Mouse (Mus musculus) midbrain, embryonic 10.5 days (tissue): Measurements from ENCODE around the gene Banf2. TPM values are rescaled to one million over a fixed set of nuclear protein-coding genes. Genes with fewer than 3 reads are reported as not detected.

Source experiments
- DNase-seq: peaks from one replicate; pipeline ENCODE4 v3.0.0-alpha.2; 2017; ENCODE audit warnings: low spot score
- H3K27ac ChIP-seq: fragments of 300-500 bp; sonication (generic); replicated peaks from 2 replicates; pipeline ENCODE4 v1.5.1; 2016; ENCODE audit warnings: mild to moderate bottlenecking
- H3K27me3 ChIP-seq: fragments of 300-500 bp; sonication (generic); 2 replicates; pipeline ENCODE4 v1.6.1; 2016; ENCODE audit warnings: low read depth, mild to moderate bottlenecking; ENCODE audit not compliant: poor library complexity, severe bottlenecking
- H3K36me3 ChIP-seq: fragments of 300-500 bp; sonication (generic); 2 replicates; pipeline ENCODE4 v1.6.1; 2016; ENCODE audit warnings: mild to moderate bottlenecking, moderate library complexity
- H3K4me1 ChIP-seq: fragments of 300-500 bp; sonication (generic); 2 replicates; pipeline ENCODE4 v1.6.1; 2016
- H3K4me3 ChIP-seq: fragments of 300-500 bp; sonication (generic); 2 replicates; pipeline ENCODE4 v1.5.1; 2016; ENCODE audit warnings: mild to moderate bottlenecking, moderate library complexity
- H3K9me3 ChIP-seq: fragments of 300-500 bp; sonication (generic); replicated peaks from 2 replicates; pipeline ENCODE4 v1.6.1; 2016; ENCODE audit warnings: mild to moderate bottlenecking
- WGBS: fragments of 180-500 bp; shearing (Covaris S2); methylation state at CpG from one replicate; pipeline ENCODE4 v1.1.7; 2016; 5-methylcytosine and 5-hydroxymethylcytosine counted together
- polyA plus RNA-seq: library from polyadenylated mRNA; unstranded; fragments of >200 nt; fragmentation: Nextera tagmentation; extraction: Ambion mirVana; gene quantifications from 2 replicates; pipeline ENCODE4 v1.2.1, GENCODE M21; 2016

Gene Banf2
- polyA plus RNA-seq, 1 experiment from 2014 or later, result not detected

DNA sequence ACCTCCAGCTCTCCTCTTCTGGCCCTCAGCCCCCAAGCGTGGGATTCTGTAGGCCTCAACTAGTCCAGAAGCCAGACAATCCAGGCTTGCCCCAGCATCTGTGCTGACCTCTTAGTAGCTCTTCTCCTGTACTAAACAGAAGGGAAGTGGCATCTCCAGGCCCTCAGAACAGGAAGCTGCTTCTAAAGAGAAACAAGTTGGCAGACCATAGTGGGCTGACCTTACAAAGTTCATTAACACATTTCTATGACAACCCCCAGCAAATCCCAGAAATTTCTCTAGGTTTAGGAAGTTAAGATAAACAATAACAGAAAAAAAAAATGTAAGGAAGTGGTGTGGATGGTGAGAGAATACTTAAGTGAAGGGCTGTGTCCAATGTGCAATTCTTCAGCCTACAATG, 23.8 kb upstream of the Banf2 start:
- Histone ChIP-seq H3K9me3 (no peaks in the 10 kb centered on the region), H3K27ac (no peak overlapping the region), H3K4me3 (peak overlapping the region; percentile 88), H3K4me1 (peaks cover 23% of the 10 kb centered on the region), H3K36me3 (no peaks in the 10 kb centered on the region), H3K27me3 (no peaks in the 10 kb centered on the region)
- 93% methylated on average over 1 of the region's 1 CpGs for WGBS
- DNase-seq, result no peak

DNA sequence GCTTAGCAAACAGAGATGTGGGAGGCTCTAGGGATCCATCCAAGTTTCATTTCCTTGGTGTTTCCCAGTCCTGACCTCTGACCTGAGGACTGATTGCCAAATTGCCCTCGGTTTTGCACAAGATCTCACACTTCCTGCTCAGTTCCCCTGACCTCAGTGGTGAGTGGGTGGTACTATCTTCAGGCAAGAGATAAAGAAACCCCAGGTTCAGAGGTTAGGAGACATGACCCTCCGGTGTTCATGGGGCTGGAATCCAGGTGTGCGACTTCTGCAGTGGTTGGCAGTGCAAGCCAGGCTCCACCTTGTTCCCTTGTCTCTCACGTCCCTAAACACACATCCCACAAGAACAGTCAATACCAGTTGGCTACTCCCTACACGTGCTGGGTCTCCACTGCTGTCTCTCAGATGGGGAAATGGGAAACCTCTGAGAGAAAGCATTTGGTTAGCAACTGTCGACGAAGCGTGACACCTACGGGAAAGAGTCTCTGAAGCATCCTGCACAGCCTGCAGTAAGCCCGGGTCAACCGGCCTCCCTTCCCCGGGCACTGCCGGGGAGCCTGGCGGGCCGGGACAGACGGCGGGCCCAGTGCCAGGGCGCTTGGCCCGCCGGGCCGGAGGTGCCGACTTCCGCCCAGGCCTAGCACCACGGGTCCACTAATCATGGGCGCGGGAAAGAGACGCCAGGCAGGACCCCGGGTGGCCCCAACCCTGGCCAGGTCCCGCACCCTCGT, 23.1 kb upstream of the Banf2 start:
- DNase-seq, result no peak
- Histone ChIP-seq H3K27me3 (no peaks in the 10 kb centered on the region), H3K27ac (peak overlapping the region; percentile 93), H3K9me3 (no peaks in the 10 kb centered on the region), H3K4me1 (peaks cover 29% of the 10 kb centered on the region), H3K36me3 (no peaks in the 10 kb centered on the region), H3K4me3 (peak overlapping the region; percentile 88)
- WGBS, result 5% methylated on average over 30 of the region's 30 CpGs

DNA sequence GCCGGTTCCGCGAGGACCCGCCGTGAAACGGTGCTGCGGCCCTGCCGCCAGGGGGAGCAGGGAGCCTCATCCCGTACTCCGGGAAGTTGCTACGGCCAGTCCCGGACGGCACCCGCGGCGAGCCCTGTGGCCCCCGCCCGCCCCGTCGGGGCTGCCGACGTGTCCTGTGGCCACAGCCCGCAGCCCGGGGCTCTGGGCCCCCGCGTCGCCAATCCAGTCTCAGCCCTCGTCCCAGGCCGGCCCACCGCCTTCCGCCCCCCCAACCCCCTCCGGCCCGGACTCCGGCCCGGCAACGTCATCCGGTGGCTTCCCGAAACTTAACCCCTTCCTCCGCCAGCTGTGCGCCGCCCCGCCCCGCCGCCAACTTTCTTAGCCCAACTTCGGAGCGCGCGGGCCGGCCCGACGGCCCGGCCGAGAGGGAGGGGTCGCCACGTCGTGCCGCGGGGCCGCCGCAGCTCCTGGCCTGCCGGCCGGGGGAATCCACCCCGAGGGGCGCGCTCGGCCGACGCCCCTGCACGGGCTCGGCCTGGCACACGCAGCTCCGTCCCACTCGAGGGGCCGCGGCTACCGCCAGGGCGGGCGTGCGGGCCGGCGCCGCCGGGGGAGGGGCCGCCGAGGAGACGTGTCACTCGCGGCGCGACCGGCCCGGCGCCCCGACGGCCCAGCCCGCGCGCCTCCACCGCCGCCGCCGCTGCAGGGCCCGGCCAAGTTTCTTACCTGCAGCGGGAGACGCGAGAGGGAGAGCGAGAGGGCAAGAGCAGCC, 22.4 kb upstream of the Banf2 start:
- H3K27me3 ChIP-seq, result no peaks in the 10 kb centered on the region
- WGBS, result under 1% methylated on average over 97 of the region's 107 CpGs
- H3K27ac ChIP-seq, result peak overlapping the region; percentile 93
- DNase-seq, result peak; percentile 83
- peak overlapping the region; percentile 88 for H3K4me3 ChIP-seq
- peaks cover 30% of the 10 kb centered on the region for H3K4me1 ChIP-seq
- H3K9me3 ChIP-seq, result no peaks in the 10 kb centered on the region
- no peaks in the 10 kb centered on the region for H3K36me3 ChIP-seq

DNA sequence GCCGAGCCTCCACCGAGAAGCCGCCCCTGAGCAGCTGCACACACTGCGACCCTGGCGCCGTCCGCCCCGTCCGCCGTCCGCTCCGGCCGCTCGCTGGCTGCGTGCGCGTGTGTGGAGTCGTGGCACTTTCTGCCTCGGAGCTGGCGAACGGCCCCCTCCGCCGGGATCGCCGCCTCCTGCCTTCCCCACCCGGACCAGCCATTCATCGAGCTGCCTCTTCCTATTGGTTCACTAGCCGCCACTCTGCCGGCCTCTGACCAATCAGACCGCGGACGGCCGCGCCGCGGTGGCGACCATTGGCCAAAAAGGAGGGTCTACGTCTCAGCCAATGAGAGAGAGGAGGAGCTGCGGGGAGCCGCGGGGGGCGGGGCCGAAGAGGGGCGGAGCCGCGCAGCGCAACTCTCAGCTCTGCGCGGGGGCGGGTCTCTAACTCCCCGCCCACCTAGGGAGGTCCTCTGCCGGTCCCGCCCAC, 21.7 kb upstream of the Banf2 start, which contains the start of gene Rrbp1:
Rrbp1 (minus strand) TSS at position 184 of the 472 bp plus-strand sequence.
- H3K36me3 ChIP-seq, result no peaks in the 10 kb centered on the region
- peak; percentile 99 for DNase-seq
- no peaks in the 10 kb centered on the region for H3K27me3 ChIP-seq
- H3K27ac ChIP-seq, result peak within 1 kb of the TSS; percentile 93
- no peaks in the 10 kb centered on the region for H3K9me3 ChIP-seq
- WGBS, result 0% methylated on average over 52 of the region's 53 CpGs
- peaks cover 27% of the 10 kb centered on the region for H3K4me1 ChIP-seq
- peak within 1 kb of the TSS; percentile 88 for H3K4me3 ChIP-seq

DNA sequence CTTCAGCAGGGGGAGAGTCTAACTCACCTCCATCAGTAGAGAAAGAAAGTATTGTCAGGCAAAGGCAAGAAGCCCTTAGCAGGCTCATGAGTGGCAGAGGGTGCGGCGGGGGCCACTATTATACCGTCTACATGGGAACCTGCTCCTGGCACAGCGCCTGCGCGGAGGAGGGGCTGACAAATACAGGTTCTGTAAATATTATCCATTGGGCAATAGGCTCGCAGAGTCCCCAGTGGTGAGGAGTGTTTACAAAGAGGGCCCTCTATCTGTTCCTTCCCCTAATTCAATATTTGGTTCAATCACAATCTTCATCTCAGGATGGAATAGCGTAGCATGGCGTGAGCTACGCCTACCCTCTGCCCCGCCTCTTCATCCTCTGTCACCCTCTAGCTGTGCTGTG, 18.8 kb upstream of the Banf2 start:
- Histone ChIP-seq H3K9me3 (no peaks in the 10 kb centered on the region), H3K36me3 (no peaks in the 10 kb centered on the region), H3K27ac (peak overlapping the region; percentile 38), H3K4me1 (peaks cover 25% of the 10 kb centered on the region), H3K27me3 (no peaks in the 10 kb centered on the region), H3K4me3 (no peak overlapping the region)
- DNase-seq, result no peak
- WGBS, result 86% methylated on average over 11 of the region's 11 CpGs

DNA sequence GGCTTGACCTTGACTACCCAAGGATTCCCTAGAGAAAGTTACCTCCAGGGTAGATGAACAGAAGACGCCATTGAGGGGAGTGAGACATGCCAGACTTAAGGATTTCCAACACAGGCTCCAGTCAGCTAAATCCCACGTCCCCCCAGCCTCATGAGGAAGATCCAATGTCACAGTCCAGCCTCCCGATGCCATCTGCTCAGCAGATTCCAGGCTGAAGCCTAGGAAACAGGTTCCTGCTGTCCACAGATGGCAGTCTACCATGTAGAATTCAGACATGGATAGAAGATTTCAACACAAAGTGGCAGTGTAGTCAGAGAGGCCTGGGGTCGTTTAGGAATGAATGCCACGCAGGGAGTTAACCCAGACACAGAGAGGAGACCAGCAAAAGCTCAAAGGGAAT, 18.4 kb upstream of the Banf2 start:
- peak overlapping the region; percentile 38; the same call in 1 of the 2 replicates for H3K27ac ChIP-seq
- no peaks in the 10 kb centered on the region for H3K9me3 ChIP-seq
- H3K27me3 ChIP-seq, result peaks cover 3% of the 10 kb centered on the region
- H3K4me3 ChIP-seq, result no peak overlapping the region
- no peaks in the 10 kb centered on the region for H3K36me3 ChIP-seq
- H3K4me1 ChIP-seq, result peaks cover 21% of the 10 kb centered on the region
- 49% methylated on average over 5 of the region's 5 CpGs for WGBS
- DNase-seq, result peak; percentile 29

DNA sequence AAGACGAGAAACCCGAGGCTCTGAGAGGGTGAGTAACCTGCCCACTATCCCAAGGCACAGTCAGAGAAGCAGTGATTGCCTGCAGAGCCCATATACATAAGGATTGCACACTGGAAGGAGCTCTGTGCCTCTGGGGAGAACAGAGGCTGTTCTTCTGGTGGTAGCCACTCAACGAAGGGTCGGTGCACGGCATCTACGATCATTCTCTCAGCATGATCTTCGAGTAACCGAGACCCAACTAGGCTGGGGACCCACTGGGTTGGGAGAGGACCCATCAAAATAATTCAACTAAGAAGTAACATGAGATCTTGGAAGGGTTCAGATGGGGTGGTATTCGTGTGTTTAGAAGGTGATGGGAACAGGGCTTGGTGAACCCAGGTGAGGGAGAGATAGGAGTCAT, 17.0 kb upstream of the Banf2 start:
- Histone ChIP-seq H3K4me1 (peaks cover 12% of the 10 kb centered on the region), H3K9me3 (no peaks in the 10 kb centered on the region), H3K27ac (no peak overlapping the region), H3K27me3 (peaks cover 8% of the 10 kb centered on the region), H3K36me3 (no peaks in the 10 kb centered on the region), H3K4me3 (no peak overlapping the region)
- no peak for DNase-seq
- 89% methylated on average over 9 of the region's 9 CpGs for WGBS

DNA sequence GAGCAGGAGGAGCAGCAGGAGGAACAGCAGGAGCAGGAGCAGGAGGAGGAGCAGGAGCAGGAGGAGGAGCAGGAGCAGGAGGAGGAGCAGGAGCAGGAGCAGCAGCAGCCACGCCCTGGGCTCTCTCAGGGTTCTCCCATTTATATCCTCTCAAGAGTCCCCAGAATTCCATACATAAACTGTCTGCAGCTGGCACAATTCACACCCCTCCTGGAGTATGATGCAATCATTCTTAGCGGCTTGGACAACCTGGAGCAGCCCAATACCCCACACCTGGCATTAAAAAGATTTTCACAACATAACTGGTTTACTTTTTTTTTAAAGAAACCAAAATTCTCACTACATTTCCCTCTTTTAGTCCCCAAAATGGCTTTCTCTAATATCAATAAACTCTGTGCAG, 12.9 kb upstream of the Banf2 start:
- DNase-seq, result no peak

DNA sequence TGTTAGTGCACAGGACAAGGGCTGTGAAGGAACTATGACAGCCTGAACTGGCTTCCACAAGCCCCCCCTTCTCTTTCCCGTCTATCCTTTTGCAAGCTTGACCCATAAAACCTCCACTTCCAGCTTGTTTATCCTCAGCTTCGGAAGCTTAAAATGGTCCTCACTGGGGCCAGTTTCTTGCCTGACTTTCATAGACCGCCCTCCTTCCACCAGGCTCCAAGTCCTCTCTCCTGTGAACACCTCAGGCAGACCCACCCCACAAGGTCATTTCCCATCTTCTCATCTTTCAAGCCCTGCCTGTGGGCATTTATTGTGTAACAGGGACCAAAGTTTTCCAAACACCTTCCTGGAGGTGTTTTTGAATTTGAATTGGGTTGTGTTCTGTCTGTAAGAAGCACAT, 10.4 kb upstream of the Banf2 start:
- Histone ChIP-seq H3K27me3 (peaks cover 8% of the 10 kb centered on the region), H3K4me3 (no peak overlapping the region), H3K27ac (no peak overlapping the region), H3K9me3 (no peaks in the 10 kb centered on the region), H3K36me3 (no peaks in the 10 kb centered on the region), H3K4me1 (peaks cover 19% of the 10 kb centered on the region)
- WGBS, result 82% methylated on average over 3 of the region's 3 CpGs
- DNase-seq, result no peak

More for the DNA sequence above, 12.9 kb upstream of the Banf2 start:
- H3K4me3 ChIP-seq, result no peak overlapping the region
- H3K9me3 ChIP-seq, result no peaks in the 10 kb centered on the region
- WGBS, result 86% methylated on average over 2 of the region's 2 CpGs
- H3K27me3 ChIP-seq, result peaks cover 8% of the 10 kb centered on the region
- H3K4me1 ChIP-seq, result peaks cover 19% of the 10 kb centered on the region
- H3K36me3 ChIP-seq, result no peaks in the 10 kb centered on the region
- H3K27ac ChIP-seq, result no peak overlapping the region

DNA sequence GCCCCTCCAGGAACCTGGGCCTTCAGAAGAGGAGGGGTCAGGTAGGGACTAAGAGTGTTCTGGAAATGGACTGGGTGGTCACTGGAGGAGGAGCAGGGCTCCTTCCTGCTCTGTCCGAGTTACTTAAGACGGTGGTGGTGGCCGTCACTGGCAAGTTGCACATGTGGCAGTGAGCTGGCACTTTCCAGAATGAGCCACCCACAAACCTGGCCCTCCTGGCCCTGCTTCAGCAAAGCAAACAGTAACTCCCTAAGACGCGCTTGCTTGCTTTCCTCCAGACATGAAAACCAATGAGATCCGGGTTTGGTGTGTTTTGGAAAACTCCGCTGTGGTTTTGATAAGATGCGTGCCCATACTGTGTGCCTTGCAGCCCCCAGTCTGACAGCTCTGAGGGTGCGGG, 7.5 kb upstream of the Banf2 start:
- no peak for DNase-seq
- H3K27me3 ChIP-seq, result no peaks in the 10 kb centered on the region
- peaks cover 19% of the 10 kb centered on the region for H3K4me1 ChIP-seq
- no peaks in the 10 kb centered on the region for H3K36me3 ChIP-seq
- no peaks in the 10 kb centered on the region for H3K9me3 ChIP-seq
- 89% methylated on average over 9 of the region's 9 CpGs for WGBS
- no peak overlapping the region for H3K4me3 ChIP-seq
- H3K27ac ChIP-seq, result no peak overlapping the region

DNA sequence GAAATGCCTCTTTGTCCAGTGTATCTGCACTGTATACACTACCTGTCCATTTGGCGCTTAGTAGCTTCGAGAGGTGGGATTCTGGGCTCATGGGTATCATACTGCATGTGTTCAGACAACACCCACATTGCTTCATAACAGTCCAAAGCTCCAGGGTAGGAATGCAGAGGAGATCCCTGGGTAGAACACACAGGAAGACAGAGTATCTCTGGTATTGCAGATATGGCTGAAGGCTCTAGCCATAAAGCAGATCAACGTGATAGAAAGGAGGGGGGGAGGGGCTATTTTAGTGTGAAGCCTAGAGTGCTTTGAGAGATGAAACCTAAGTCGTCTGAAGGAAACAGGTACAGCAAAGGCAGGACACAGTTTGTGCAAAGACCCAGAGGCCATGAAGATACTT, 6.4 kb upstream of the Banf2 start:
- H3K27me3 ChIP-seq, result no peaks in the 10 kb centered on the region
- WGBS, result 84% methylated on average over 4 of the region's 4 CpGs
- no peak overlapping the region for H3K27ac ChIP-seq
- H3K36me3 ChIP-seq, result no peaks in the 10 kb centered on the region
- peaks cover 19% of the 10 kb centered on the region for H3K4me1 ChIP-seq
- H3K9me3 ChIP-seq, result no peaks in the 10 kb centered on the region
- no peak overlapping the region for H3K4me3 ChIP-seq
- no peak for DNase-seq

DNA sequence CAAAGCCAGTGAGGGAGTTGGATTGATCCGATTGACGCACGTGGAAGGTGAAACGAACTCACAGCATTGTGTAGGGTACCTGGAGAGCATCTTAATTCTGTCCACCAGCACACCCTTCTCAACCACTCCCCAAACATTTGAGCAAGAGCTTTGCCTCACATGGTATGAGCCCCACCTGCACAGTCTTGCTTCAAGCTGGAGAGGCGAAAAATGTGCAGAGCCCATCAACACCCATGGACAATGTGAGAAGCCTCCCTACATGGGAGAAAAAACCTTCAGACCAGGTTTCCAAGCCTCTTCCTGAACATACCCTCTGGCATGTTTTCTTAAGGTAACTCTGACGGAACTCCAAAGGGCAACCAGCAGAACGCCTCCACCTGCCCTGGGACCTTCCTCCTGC, 2.1 kb upstream of the Banf2 start:
- Histone ChIP-seq H3K36me3 (no peaks in the 10 kb centered on the region), H3K4me3 (no peak overlapping the region), H3K4me1 (no peaks in the 10 kb centered on the region), H3K27me3 (no peaks in the 10 kb centered on the region), H3K9me3 (no peaks in the 10 kb centered on the region), H3K27ac (no peak overlapping the region)
- 90% methylated on average over 7 of the region's 7 CpGs for WGBS
- no peak for DNase-seq

DNA sequence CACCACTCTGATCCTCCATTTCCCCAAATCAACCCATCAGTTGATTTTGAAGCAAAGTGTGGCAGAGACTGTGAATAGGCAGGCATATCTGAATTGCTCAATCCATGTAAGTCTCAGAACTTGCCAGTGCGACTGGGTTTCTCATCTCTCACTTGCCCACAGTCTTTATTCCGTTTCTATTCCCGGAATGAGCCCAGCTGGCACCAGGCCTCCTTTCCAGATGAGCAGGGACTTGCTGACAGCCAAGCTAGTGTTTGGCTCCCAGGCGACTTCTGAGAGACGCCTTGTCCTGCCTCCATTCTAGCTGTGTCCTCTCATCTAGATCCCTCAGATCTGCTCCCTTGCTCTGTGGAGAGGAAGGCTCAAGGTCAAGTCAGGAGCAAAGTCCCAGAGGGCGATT, 11.9 kb downstream of the Banf2 start:
- Histone ChIP-seq H3K9me3 (peaks cover 15% of the 10 kb centered on the region; the same call in 1 of the 2 replicates), H3K4me3 (no peak overlapping the region), H3K27me3 (no peaks in the 10 kb centered on the region), H3K4me1 (0 out of 2 replicates have a peak, but pooled peaks cover 6% of the 10 kb centered on the region), H3K27ac (no peak overlapping the region), H3K36me3 (no peaks in the 10 kb centered on the region)
- no peak for DNase-seq
- 83% methylated on average over 6 of the region's 6 CpGs for WGBS
